Mouse (Mus musculus) adrenal gland, adult 8-10 months (tissue): ENCODE data around the gene Arnt. TPM values are rescaled to one million over a fixed set of nuclear protein-coding genes. Genes with fewer than 3 reads are reported as not detected.
"Not testable (repeated sequence)": the region's sequence is repeated elsewhere in the genome, so short reads cannot be mapped to it uniquely, and the experiment has no call there.

Experiments used
- DNase-seq: peaks from one replicate; pipeline ENCODE4 v3.0.0; 2022
- total RNA-seq, 4 experiments: library from RNA; stranded (reverse); gene quantifications; 2 replicates each; pipeline ENCODE4 v1.2.4; 2022

Gene Arnt
- total RNA-seq, result 10 to 100 TPM; 64.5 to 87.3 (median 75.1) TPM

GRCm38 (mm10) chr3:95434136-95434982, at the start of gene Arnt:
Gene Arnt (plus strand): TSS chr3:95434388.
- peak; percentile 94 for DNase-seq

- no peak for DNase-seq
Observed at GRCm38 (mm10) chr3:95385401-95386075, 48.6 kb upstream of the Arnt start.

- DNase-seq, result no peak
Observed at GRCm38 (mm10) chr3:95394385-95394784, 39.8 kb upstream of the Arnt start.

GRCm38 (mm10) chr3:95402741-95403140, 31.4 kb upstream of the Arnt start, which contains the start of gene 4930558C23Rik:
Gene 4930558C23Rik (minus strand): TSS chr3:95402841.
- DNase-seq, result no peak

GRCm38 (mm10) chr3:95407728-95408127, 26.5 kb upstream of the Arnt start:
- DNase-seq, result no peak

- DNase-seq, result no peak
Observed at GRCm38 (mm10) chr3:95408852-95409251, 25.3 kb upstream of the Arnt start.

GRCm38 (mm10) chr3:95412268-95412667, 21.9 kb upstream of the Arnt start:
- no peak for DNase-seq

GRCm38 (mm10) chr3:95417866-95418265, 16.3 kb upstream of the Arnt start:
- no peak for DNase-seq

- DNase-seq, result not testable (repeated sequence)
Observed at GRCm38 (mm10) chr3:95426476-95426875, 7.7 kb upstream of the Arnt start.

- DNase-seq, result not testable (repeated sequence)
Observed at GRCm38 (mm10) chr3:95427117-95427890, 6.9 kb upstream of the Arnt start.

GRCm38 (mm10) chr3:95427891-95428238, 6.3 kb upstream of the Arnt start:
- not testable (repeated sequence) for DNase-seq

GRCm38 (mm10) chr3:95428423-95428822, 5.8 kb upstream of the Arnt start:
- not testable (repeated sequence) for DNase-seq

GRCm38 (mm10) chr3:95433301-95433915, 780 bp upstream of the Arnt start:
- no peak for DNase-seq

GRCm38 (mm10) chr3:95434983-95435370, 789 bp downstream of the Arnt start:
- no peak for DNase-seq

GRCm38 (mm10) chr3:95435561-95435960, 1.4 kb downstream of the Arnt start:
- no peak for DNase-seq

- DNase-seq, result not testable (repeated sequence)
Observed at GRCm38 (mm10) chr3:95438636-95439035, 4.4 kb downstream of the Arnt start.

- no peak for DNase-seq
Observed at GRCm38 (mm10) chr3:95439670-95440069, 5.5 kb downstream of the Arnt start.

- no peak for DNase-seq
Observed at GRCm38 (mm10) chr3:95442406-95443117, 8.4 kb downstream of the Arnt start.

- DNase-seq, result no peak
Observed at GRCm38 (mm10) chr3:95445311-95445710, 11.1 kb downstream of the Arnt start.

GRCm38 (mm10) chr3:95450408-95450807, 16.2 kb downstream of the Arnt start:
- no peak for DNase-seq

GRCm38 (mm10) chr3:95450915-95451314, 16.7 kb downstream of the Arnt start:
- no peak for DNase-seq

- DNase-seq, result no peak
Observed at GRCm38 (mm10) chr3:95456367-95456766, 22.2 kb downstream of the Arnt start.
